In genomic region chr8:106400181-106400580, GRCm38 (mm10) we compare ENCODE assay signal across 10 mouse cellular contexts. TPM values are rescaled to one million over a fixed set of nuclear protein-coding genes. Genes with fewer than 3 reads are reported as not detected.
DNase-seq lines count a peak whose midpoint lies in the region; ATAC-seq and TF ChIP-seq lines count a peak whose summit lies in the region.
"Had no signal": no experiment of that assay in that cellular context is flagged by ENCODE, and none has a peak within 500 bp of the region (broad histone marks: within the 10 kb centered on the region; RNA-seq: fewer than 3 reads in every experiment).

No protein-coding gene starts in this region.

- no peaks in the 10 kb centered on the region for H3K79me2 ChIP-seq in C2C12 (ENCODE audit: control insufficient read depth, insufficient read depth)

- H3K36me3 ChIP-seq in forebrain, embryonic 14.5 days (ENCODE audit: control insufficient read depth, insufficient read depth, low read length) = no peaks in the 10 kb centered on the region
- H3K36me3 ChIP-seq in forebrain, postnatal 0 days (ENCODE audit: insufficient read depth) = no peaks in the 10 kb centered on the region
- H3K36me3 ChIP-seq in kidney, adult 2 months (ENCODE audit: control insufficient read depth, insufficient read depth, low read length) = no peaks in the 10 kb centered on the region
- no peaks in the 10 kb centered on the region for H3K36me3 ChIP-seq in C2C12 (ENCODE audit: control insufficient read depth, insufficient read depth)
- H3K36me3 ChIP-seq in intestine, embryonic 15.5 days = no peaks in the 10 kb centered on the region
- H3K36me3 ChIP-seq in liver, postnatal 0 days (replicated peaks; ENCODE audit: insufficient read depth, low read length) = no peaks in the 10 kb centered on the region

- no peak for TF ChIP-seq CTCF in forebrain, postnatal 0 days (IDR thresholded peaks at IDR 0.05; ENCODE audit: low read depth)
- no peak for TF ChIP-seq CTCF in kidney, adult 2 months (conservative IDR thresholded peaks at IDR 0.05; ENCODE audit: insufficient read depth, insufficient read length, low read depth, low read length)
- TF ChIP-seq CTCF in C2C12 (IDR thresholded peaks at IDR 0.05; ENCODE audit: control insufficient read depth, insufficient read depth, insufficient read length) = no peak
- TF ChIP-seq CTCF in liver, postnatal 0 days (IDR thresholded peaks at IDR 0.05; ENCODE audit: low read depth) = no peak

- H3K9me3 ChIP-seq in forebrain, embryonic 14.5 days (replicated peaks; ENCODE audit: control insufficient read depth, low read length) = no peaks in the 10 kb centered on the region
- no peaks in the 10 kb centered on the region for H3K9me3 ChIP-seq in forebrain, postnatal 0 days (ENCODE audit: low read length)
- H3K9me3 ChIP-seq in intestine, embryonic 15.5 days = no peaks in the 10 kb centered on the region
- H3K9me3 ChIP-seq in liver, postnatal 0 days (ENCODE audit: low read length) = no peaks in the 10 kb centered on the region

- WGBS in forebrain, embryonic 14.5 days = 51% methylated on average over 5 of the region's 5 CpGs
- WGBS in forebrain, postnatal 0 days = 31% methylated on average over 5 of the region's 5 CpGs
- 18% methylated on average over 5 of the region's 5 CpGs for WGBS in kidney, adult 2 months
- WGBS in intestine, embryonic 15.5 days = 47% methylated on average over 5 of the region's 5 CpGs
- 61% methylated on average over 5 of the region's 5 CpGs for WGBS in liver, postnatal 0 days (ENCODE audit: insufficient replicate concordance)

- TF ChIP-seq POLR2A in kidney, adult 2 months (IDR thresholded peaks at IDR 0.05; ENCODE audit: low read depth, low read length) = no peak

- ATAC-seq in forebrain, embryonic 14.5 days = no peak
- ATAC-seq in forebrain, postnatal 0 days = no peak
- no peak for ATAC-seq in intestine, embryonic 15.5 days
- ATAC-seq in liver, postnatal 0 days = no peak
- ATAC-seq: midbrain, embryonic 16.5 days had no signal

- no peaks in the 10 kb centered on the region for H3K27me3 ChIP-seq in forebrain, embryonic 14.5 days (replicated peaks; ENCODE audit: control insufficient read depth, insufficient read depth, low read length)
- no peaks in the 10 kb centered on the region for H3K27me3 ChIP-seq in forebrain, postnatal 0 days (ENCODE audit: insufficient read depth, low read length)
- no peaks in the 10 kb centered on the region for H3K27me3 ChIP-seq in kidney, adult 2 months (replicated peaks; ENCODE audit: control insufficient read depth, insufficient read depth, low read length)
- no peaks in the 10 kb centered on the region for H3K27me3 ChIP-seq in C2C12 (ENCODE audit: control insufficient read depth, insufficient read depth, insufficient read length)
- no peaks in the 10 kb centered on the region for H3K27me3 ChIP-seq in intestine, embryonic 15.5 days (replicated peaks)
- H3K27me3 ChIP-seq in liver, postnatal 0 days (ENCODE audit: insufficient read depth, low read length) = no peaks in the 10 kb centered on the region

- no peak overlapping the region for H3K9ac ChIP-seq in forebrain, embryonic 14.5 days (ENCODE audit: low read length)
- H3K9ac ChIP-seq in forebrain, postnatal 0 days = no peak overlapping the region
- H3K9ac ChIP-seq in intestine, embryonic 15.5 days = no peak overlapping the region
- H3K9ac ChIP-seq in liver, postnatal 0 days (replicated peaks) = no peak overlapping the region

- H3K4me3 ChIP-seq in forebrain, embryonic 14.5 days (ENCODE audit: low read depth, low read length) = no peak overlapping the region
- no peak overlapping the region for H3K4me3 ChIP-seq in forebrain, postnatal 0 days (ENCODE audit: low read depth, low read length)
- no peak overlapping the region for H3K4me3 ChIP-seq in kidney, adult 2 months (ENCODE audit: insufficient read depth, low read depth, low read length)
- H3K4me3 ChIP-seq in C2C12 (ENCODE audit: insufficient read depth, poor library complexity, severe bottlenecking) = no peak overlapping the region
- no peak overlapping the region for H3K4me3 ChIP-seq in intestine, embryonic 15.5 days (replicated peaks)
- H3K4me3 ChIP-seq in liver, postnatal 0 days (ENCODE audit: low read depth, low read length) = no peak overlapping the region

- H3K27ac ChIP-seq in forebrain, embryonic 14.5 days (ENCODE audit: low read depth, low read length) = peak overlapping the region; percentile 21; the same call in 1 of the 2 replicates
- H3K27ac ChIP-seq in forebrain, postnatal 0 days (ENCODE audit: low read depth, low read length) = no peak overlapping the region
- H3K27ac ChIP-seq in kidney, adult 2 months (ENCODE audit: insufficient read depth, low read depth, low read length) = peak overlapping the region; percentile 19; the same call in 1 of the 2 replicates
- H3K27ac ChIP-seq in intestine, embryonic 15.5 days = peak overlapping the region; percentile 64
- H3K27ac ChIP-seq in liver, postnatal 0 days (ENCODE audit: low read depth) = no peak overlapping the region

- no peaks in the 10 kb centered on the region for H3K4me1 ChIP-seq in forebrain, embryonic 14.5 days (ENCODE audit: control insufficient read depth, insufficient read depth, low read length)
- H3K4me1 ChIP-seq in forebrain, postnatal 0 days (ENCODE audit: insufficient read depth) = no peaks in the 10 kb centered on the region
- peaks cover 15% of the 10 kb centered on the region for H3K4me1 ChIP-seq in kidney, adult 2 months (ENCODE audit: control insufficient read depth, insufficient read depth, low read length)
- H3K4me1 ChIP-seq in intestine, embryonic 15.5 days (replicated peaks) = peaks cover 24% of the 10 kb centered on the region
- no peaks in the 10 kb centered on the region for H3K4me1 ChIP-seq in liver, postnatal 0 days (ENCODE audit: insufficient read depth)

- DNase-seq in forebrain, embryonic 14.5 days (ENCODE audit: low spot score) = peak; percentile 18
- DNase-seq in forebrain, postnatal 0 days = no peak
- DNase-seq in kidney, adult 2 months = no peak
- no peak for DNase-seq in kidney, postnatal 4 days
- no peak for DNase-seq in left cerebral cortex, adult 18-20 months (ENCODE audit: low spot score in 2 of 2)
- DNase-seq in liver, postnatal 0 days = no peak
- DNase-seq: cerebellum, adult 8-10 months had no signal

- H3ac ChIP-seq in C2C12 (ENCODE audit: control insufficient read depth, insufficient read length, low read depth) = peak overlapping the region; percentile 60

- no peak for TF ChIP-seq EP300 in liver, postnatal 0 days (IDR thresholded peaks at IDR 0.05; ENCODE audit: low read depth)

- no peak overlapping the region for H3K4me2 ChIP-seq in forebrain, embryonic 14.5 days (ENCODE audit: low read length)
- H3K4me2 ChIP-seq in forebrain, postnatal 0 days (ENCODE audit: low read depth) = no peak overlapping the region
- H3K4me2 ChIP-seq in intestine, embryonic 15.5 days (replicated peaks) = 0 out of 2 replicates have a peak overlapping the region, but pooled peaks have one; percentile 6
- H3K4me2 ChIP-seq in liver, postnatal 0 days (ENCODE audit: low read depth, low read length) = no peak overlapping the region

- no peaks in the 10 kb centered on the region for H3K79me3 ChIP-seq in C2C12 (ENCODE audit: low read depth)

TF ChIP-seq in C2C12, 6 proteins besides CTCF, POLR2A, EP300 and RAD21:
- no peak for TF ChIP-seq MYOD1 (IDR thresholded peaks at IDR 0.05; ENCODE audit: control insufficient read depth, insufficient read length, low read depth)
- no peak for TF ChIP-seq CEBPB (IDR thresholded peaks at IDR 0.05; ENCODE audit: low read depth)
- TF ChIP-seq USF1 (IDR thresholded peaks at IDR 0.05; ENCODE audit: low read depth) = no peak
- TF ChIP-seq MAX (IDR thresholded peaks at IDR 0.05) = no peak

RNA-seq across cellular contexts. Expression of gene Zfp90, which starts 14.9 kb away (rescaled TPM):
- polyA plus RNA-seq in forebrain, embryonic 14.5 days (2014; fragmentation: Nextera tagmentation; extraction: Ambion mirVana) = 49.6 and 56.4 TPM in 2 replicates
- 36.7 and 39.2 TPM in 2 replicates for total RNA-seq in forebrain, postnatal 0 days (2014; rRNA removed)
- 32.5 and 38.0 TPM in 2 replicates for polyA plus RNA-seq in forebrain, postnatal 0 days (2015; fragmentation: Nextera tagmentation; extraction: Ambion mirVana)
- 1.9 TPM in 2 replicates for polyA plus RNA-seq in kidney, adult 2 months (2012; rRNA removed)
- polyA plus RNA-seq in C2C12 (2012; fragmentation: generic; extraction: Trizol) = 3.8 TPM
- 13.9 and 15.3 TPM in 2 replicates for polyA plus RNA-seq in intestine, embryonic 15.5 days (2015; fragmentation: Nextera tagmentation; extraction: Ambion mirVana)
- 10 to 100 TPM; 10.8 to 11.6 TPM for total RNA-seq in left cerebral cortex, adult 18-20 months (2021)
- 2.8 and 2.9 TPM in 2 replicates for polyA plus RNA-seq in liver, postnatal 0 days (2015; fragmentation: Nextera tagmentation; extraction: Ambion mirVana)

Comparison
In these comparisons a context has a peak if more than half of its experiments do, and no peak if none do; other contexts are left out.
1. H3K27ac ChIP-seq: peak in forebrain, embryonic 14.5 days (single experiment), kidney, adult 2 months (single experiment) and intestine, embryonic 15.5 days (single experiment); none in forebrain, postnatal 0 days (single experiment) and liver, postnatal 0 days (single experiment).